Comparison of ENCODE assay signal across 18 mouse cellular contexts in genomic region chr15:96714676-96715016, GRCm38 (mm10). TPM values are rescaled to one million over a fixed set of nuclear protein-coding genes. Genes with fewer than 3 reads are reported as not detected.
DNase-seq lines count a peak whose midpoint lies in the region; ATAC-seq and TF ChIP-seq lines count a peak whose summit lies in the region.
"Had no signal": no experiment of that assay in that cellular context is flagged by ENCODE, and none has a peak within 500 bp of the region (broad histone marks: within the 10 kb centered on the region; RNA-seq: fewer than 3 reads in every experiment).

No protein-coding gene starts in this region.

- peak; percentile 28 for ATAC-seq in CD4-positive, CD25-positive, alpha-beta regulatory T cell, adult 4 months
- peak; percentile 30 to 50 for ATAC-seq in hematopoietic stem cell, adult 5-6 weeks (replicated peaks in 1 of 2; ENCODE audit: insufficient read depth in 1 of 2, low FRiP score in 2 of 2, low TSS enrichment in 1 of 2, low read depth in 1 of 2, poor library complexity in 2 of 2, severe bottlenecking in 2 of 2)
- ATAC-seq in neutrophil, adult 5-6 weeks (ENCODE audit: extremely low read depth, insufficient number of reproducible peaks, low FRiP score, poor library complexity, severe bottlenecking), result peak; percentile 51; the same call in 1 of the 2 replicates
- ATAC-seq: forebrain, embryonic 15.5 days; Patski had no signal

- no peak overlapping the region for H3K4me3 ChIP-seq in left cerebral cortex, adult 2 months
- H3K4me3 ChIP-seq: forebrain, embryonic 15.5 days; heart, embryonic 10.5 days; kidney, embryonic 15.5 days; limb, embryonic 15.5 days had no signal

- peak; percentile 80 for DNase-seq in A20 (ENCODE audit: low read depth, low spot score)
- DNase-seq in left cerebral cortex, postnatal 25 days (ENCODE audit: low spot score in 2 of 2), result no peak
- DNase-seq in left cerebral cortex, adult 2 months (ENCODE audit: extremely low spot score in 1 of 2, low spot score in 2 of 2), result no peak
- DNase-seq in adrenal gland, adult 8-10 months, result no peak
- no peak for DNase-seq in adrenal gland, postnatal 14 days
- DNase-seq: cerebellum, adult 9-10 months; embryo, embryonic 11 days; gastrocnemius, postnatal 14 days; heart, postnatal 4 days; right cerebral cortex, adult 18-20 months had no signal

- TF ChIP-seq CTCF in left cerebral cortex, adult 2 months (IDR thresholded peaks at IDR 0.05), result no peak

- intact Hi-C loops in left cerebral cortex, postnatal 25 days (cut with DNase I), result no loop called here
- intact Hi-C loops in left cerebral cortex, adult 2 months (cut with DNase I), result no loop called here

- no peak overlapping the region for H3K27ac ChIP-seq in left cerebral cortex, adult 2 months
- H3K27ac ChIP-seq: forebrain, embryonic 15.5 days; heart, embryonic 10.5 days; kidney, embryonic 15.5 days; limb, embryonic 15.5 days had no signal

RNA-seq across cellular contexts. Expression of gene Slc38a2, which starts 15.1 kb away (rescaled TPM):
- polyA plus RNA-seq in CD4-positive, CD25-positive, alpha-beta regulatory T cell, adult 4 months (2017; shearing (Covaris generic)), result 10 to 100 TPM; 34.6 to 44.7 TPM
- total RNA-seq in hematopoietic stem cell, adult 5-6 weeks (2017), result 128 and 155 TPM in 2 replicates
- 136 and 139 TPM in 2 replicates for total RNA-seq in neutrophil, adult 5-6 weeks (2017)
- 10 to 100 TPM; 81.3 to 86.1 TPM for total RNA-seq in left cerebral cortex, postnatal 25 days (2021)
- 100 to 1,000 TPM in 1 of 2 experiments, 10 to 100 TPM in 1; 96.9 to 108 TPM for total RNA-seq in left cerebral cortex, adult 2 months (2021)
- 100 to 1,000 TPM; 132 to 148 (median 137) TPM for total RNA-seq in adrenal gland, adult 8-10 months (2022)
- total RNA-seq in adrenal gland, postnatal 14 days (2021), result 145 and 167 TPM in 2 replicates
